Mouse (Mus musculus) cerebellum, adult 2 months (tissue): ENCODE measurements around the gene Ttll11. TPM values are rescaled to one million over a fixed set of nuclear protein-coding genes. Genes with fewer than 3 reads are reported as not detected.
A peak's percentile ranks its signal among the peaks of the same experiment; 100 is the strongest.

Experiments
- DNase-seq, 2 experiments: peaks; one replicate each; pipeline ENCODE4 v3.0.0; 2021
- H3K27ac ChIP-seq: fragments of 200-500 bp; 2 replicates; pipeline ENCODE4 v1.5.1; 2012; ENCODE audit warnings: low read length, control low read depth, inconsistent platforms; ENCODE audit not compliant: insufficient read depth
- H3K27me3 ChIP-seq: fragments of 200-500 bp; 2 replicates; pipeline ENCODE4 v1.6.1; 2012; ENCODE audit warnings: inconsistent platforms, mild to moderate bottlenecking, low read length, moderate library complexity; ENCODE audit not compliant: control insufficient read depth, insufficient read depth
- H3K4me1 ChIP-seq: fragments of 200-500 bp; 2 replicates; pipeline ENCODE4 v1.6.1; 2011; ENCODE audit warnings: low read length; ENCODE audit not compliant: control insufficient read depth, insufficient read depth
- H3K4me3 ChIP-seq: fragments of 200-500 bp; replicated peaks from 2 replicates; pipeline ENCODE3; 2011; ENCODE audit warnings: mild to moderate bottlenecking, low read depth, low read length, control low read depth; ENCODE audit not compliant: insufficient read depth
- CTCF ChIP-seq: fragments of 200-500 bp; IDR thresholded peaks from 2 replicates; pipeline ENCODE4 v1.5.1; 2011; ENCODE audit warnings: low read depth, mild to moderate bottlenecking, control low read depth, low read length, moderate library complexity, borderline replicate concordance; ENCODE audit not compliant: insufficient read depth
- POLR2A ChIP-seq: fragments of 200-500 bp; IDR thresholded peaks from 2 replicates; pipeline ENCODE4 v1.6.1; 2011; ENCODE audit warnings: low read length, control low read depth, borderline replicate concordance; ENCODE audit not compliant: insufficient read depth
- WGBS: fragments of 180-500 bp; shearing (Covaris S2); methylation state at CpG from one replicate; pipeline ENCODE4 v1.1.7; 2018; 5-methylcytosine and 5-hydroxymethylcytosine counted together
- polyA plus RNA-seq: library from polyadenylated mRNA; depleted of rRNA; stranded (reverse); fragments of >200 nt; gene quantifications from 2 replicates; pipeline ENCODE4 v1.2.3, GENCODE M21; 2012

Ttll11 gene
- polyA plus RNA-seq, 1 experiment: 21.4 TPM

DNA sequence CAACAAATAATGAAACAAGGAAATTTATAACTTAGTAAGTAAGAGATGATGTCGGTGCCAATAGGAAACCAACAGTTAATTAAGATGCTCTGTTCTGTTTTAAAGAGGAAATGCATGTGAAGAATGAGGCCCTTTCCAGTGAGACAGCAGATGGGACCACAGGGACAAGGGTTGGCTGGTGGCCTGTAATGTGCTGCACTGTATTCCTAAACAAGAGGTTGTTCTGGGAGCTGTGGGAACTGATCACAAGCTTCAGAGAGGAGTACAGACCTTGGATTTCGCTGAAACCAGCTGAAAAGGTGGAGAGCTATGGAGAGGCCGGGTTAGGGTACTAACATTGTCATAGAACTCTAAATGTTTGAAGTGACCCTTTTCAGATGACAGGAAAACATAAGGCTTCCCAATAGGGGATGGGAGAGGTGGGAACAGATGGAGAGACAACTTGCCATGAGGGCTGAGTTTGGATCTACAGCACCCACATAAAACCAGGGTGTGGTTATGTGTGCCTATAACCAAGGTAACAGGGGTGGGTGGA lies 18.1 kb downstream of the Ttll11 start:
- TF ChIP-seq CTCF (no peak), POLR2A (no peak)
- 26% methylated on average over 3 of the region's 3 CpGs for WGBS
- no peak overlapping the region for H3K4me3 ChIP-seq
- H3K4me1 ChIP-seq: peaks cover 13% of the 10 kb centered on the region; the same call in 1 of the 2 replicates
- peak overlapping the region; percentile 77 for H3K27ac ChIP-seq
- peak; percentile 52 to 65 for DNase-seq
- H3K27me3 ChIP-seq: no peaks in the 10 kb centered on the region

- DNase-seq: no peak
- WGBS: 90% methylated on average over 7 of the region's 7 CpGs
- TF ChIP-seq POLR2A: no peak
- no peak for TF ChIP-seq CTCF
- H3K27me3 ChIP-seq: no peaks in the 10 kb centered on the region
- H3K4me1 ChIP-seq: peaks cover 9% of the 10 kb centered on the region
- H3K27ac ChIP-seq: no peak overlapping the region
- H3K4me3 ChIP-seq: no peak overlapping the region
Measured at GRCm38 (mm10) chr2:35957471-35958140, 22.1 kb downstream of the Ttll11 start.

- DNase-seq: no peak
- Histone ChIP-seq H3K4me3 (no peak overlapping the region), H3K27ac (no peak overlapping the region), H3K4me1 (peaks cover 8% of the 10 kb centered on the region), H3K27me3 (no peaks in the 10 kb centered on the region)
- no peak for TF ChIP-seq CTCF
- TF ChIP-seq POLR2A: no peak
- 62% methylated on average over 5 of the region's 5 CpGs for WGBS
Measured at GRCm38 (mm10) chr2:35955211-35955610, 24.5 kb downstream of the Ttll11 start.

GRCm38 (mm10) chr2:35952187-35952958 lies 27.3 kb downstream of the Ttll11 start:
- Histone ChIP-seq H3K4me1 (peaks cover 8% of the 10 kb centered on the region), H3K27ac (no peak overlapping the region), H3K27me3 (no peaks in the 10 kb centered on the region), H3K4me3 (no peak overlapping the region)
- TF ChIP-seq POLR2A (no peak), CTCF (no peak)
- 45% methylated on average over 16 of the region's 16 CpGs for WGBS
- no peak for DNase-seq

DNA sequence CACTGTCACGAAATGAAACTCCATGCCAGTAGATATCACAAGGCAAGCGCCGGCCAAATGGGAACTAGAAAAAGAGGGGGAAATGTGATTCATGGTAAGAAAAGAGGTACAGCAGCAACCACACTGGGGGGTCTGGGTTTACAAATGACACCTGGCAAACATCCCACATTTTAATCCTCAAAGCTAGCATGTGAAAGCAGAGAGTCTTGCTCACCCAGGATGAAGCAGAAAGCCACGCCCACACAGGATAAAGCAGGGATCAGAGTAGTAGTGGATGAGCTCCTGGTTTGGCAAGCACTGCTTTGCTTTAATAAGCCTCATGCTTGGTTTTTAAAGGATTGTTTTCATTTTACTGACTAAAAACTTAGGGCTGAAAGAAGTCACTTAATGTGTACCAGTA lies 34.8 kb downstream of the Ttll11 start:
- H3K4me3 ChIP-seq: no peak overlapping the region
- H3K4me1 ChIP-seq: no peaks in the 10 kb centered on the region; the same call in none of the 2 replicates
- TF ChIP-seq POLR2A (no peak), CTCF (no peak)
- H3K27ac ChIP-seq: no peak overlapping the region
- H3K27me3 ChIP-seq: no peaks in the 10 kb centered on the region
- DNase-seq: no peak
- WGBS: 60% methylated on average over 4 of the region's 4 CpGs

- no peak for DNase-seq
- Histone ChIP-seq H3K27ac (no peak overlapping the region), H3K4me3 (no peak overlapping the region), H3K4me1 (no peaks in the 10 kb centered on the region; the same call in none of the 2 replicates), H3K27me3 (no peaks in the 10 kb centered on the region)
- WGBS: 76% methylated on average over 9 of the region's 9 CpGs
- TF ChIP-seq POLR2A (no peak), CTCF (no peak)
Measured at GRCm38 (mm10) chr2:35942960-35943359, 36.8 kb downstream of the Ttll11 start.

DNA sequence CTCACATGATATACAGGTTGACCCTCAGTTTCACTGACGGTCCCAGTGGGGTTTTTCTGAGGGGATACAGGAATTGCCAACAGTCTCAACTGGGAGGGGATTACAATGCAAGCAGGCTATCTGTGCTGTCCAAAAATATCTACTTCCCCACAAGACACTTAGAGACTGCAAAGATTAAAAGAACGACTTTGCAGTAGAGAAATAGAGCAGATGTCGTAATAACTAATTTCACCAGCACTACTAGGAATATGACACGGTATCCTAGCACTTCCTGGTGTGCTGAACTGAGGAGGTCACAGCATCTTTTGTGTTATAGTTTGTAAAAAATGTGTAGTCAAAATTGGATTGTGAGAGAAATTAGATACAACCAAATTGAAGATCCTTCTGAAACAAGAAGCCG lies 44.7 kb downstream of the Ttll11 start:
- no peaks in the 10 kb centered on the region for H3K27me3 ChIP-seq
- H3K4me3 ChIP-seq: no peak overlapping the region
- TF ChIP-seq POLR2A (no peak), CTCF (no peak)
- WGBS: 84% methylated on average over 5 of the region's 5 CpGs
- no peak overlapping the region for H3K27ac ChIP-seq
- H3K4me1 ChIP-seq: no peaks in the 10 kb centered on the region
- no peak for DNase-seq
